Comparison of ENCODE assay signal across 16 mouse cellular contexts in the genomic region with DNA sequence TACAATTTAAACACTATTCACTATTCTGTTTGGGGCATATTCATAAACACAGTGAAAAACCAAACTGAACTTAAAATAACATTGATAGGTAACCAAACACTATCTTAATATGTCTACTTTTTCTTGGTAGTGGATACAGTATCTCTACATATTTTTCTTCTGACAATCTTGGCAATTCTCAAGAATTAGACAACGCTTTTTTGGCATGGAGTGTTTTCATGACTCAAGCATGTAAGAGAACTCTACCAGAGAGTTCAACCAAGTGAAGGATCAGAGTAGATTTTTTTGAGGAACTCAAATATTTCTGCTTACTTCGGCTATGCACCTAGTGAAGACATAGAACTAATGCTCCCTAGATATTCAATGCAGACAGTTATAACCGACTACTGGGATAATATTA.
"Had no signal": no experiment of that assay in that cellular context is flagged by ENCODE, and none has a peak within 500 bp of the region (broad histone marks: within the 10 kb centered on the region; RNA-seq: fewer than 3 reads in every experiment).

No protein-coding gene starts in this region.

- DNase-seq: retina, postnatal 1 day; right cerebral cortex, adult 18-20 months; right cerebral cortex, postnatal 14 days; right cerebral cortex, postnatal 25 days; right cerebral cortex, postnatal 4 days; spleen, adult 18-20 months; thymus, adult 18-20 months; thymus, adult 2 months; thymus, postnatal 25 days; thymus, postnatal 36 days; thymus, postnatal 4 days had no signal

- H3K9me3 ChIP-seq: neural tube, embryonic 12.5 days; neural tube, embryonic 13.5 days; neural tube, embryonic 15.5 days; stomach, embryonic 15.5 days had no signal

- H3K9ac ChIP-seq: neural tube, embryonic 12.5 days; neural tube, embryonic 13.5 days; neural tube, embryonic 15.5 days; stomach, embryonic 15.5 days had no signal

- H3K27ac ChIP-seq: neural tube, embryonic 12.5 days; neural tube, embryonic 13.5 days; neural tube, embryonic 15.5 days; stomach, embryonic 15.5 days; stomach, postnatal 0 days had no signal

- H3K4me1 ChIP-seq: neural tube, embryonic 12.5 days; neural tube, embryonic 13.5 days; neural tube, embryonic 15.5 days; stomach, embryonic 15.5 days had no signal

- H3K27me3 ChIP-seq: neural tube, embryonic 12.5 days; neural tube, embryonic 13.5 days; neural tube, embryonic 15.5 days; stomach, embryonic 15.5 days had no signal

- H3K4me3 ChIP-seq: neural tube, embryonic 12.5 days; neural tube, embryonic 13.5 days; neural tube, embryonic 15.5 days; stomach, embryonic 15.5 days had no signal

- H3K4me2 ChIP-seq: neural tube, embryonic 12.5 days; neural tube, embryonic 13.5 days; neural tube, embryonic 15.5 days; stomach, embryonic 15.5 days had no signal
